Mouse (Mus musculus): ENCODE measurements around the gene Tns3. TPM values are rescaled to one million over a fixed set of nuclear protein-coding genes. Genes with fewer than 3 reads are reported as not detected.

The Tns3 gene
- total and polyA plus RNA-seq, 3 experiments: 0.22 TPM; not detected in 2

DNA sequence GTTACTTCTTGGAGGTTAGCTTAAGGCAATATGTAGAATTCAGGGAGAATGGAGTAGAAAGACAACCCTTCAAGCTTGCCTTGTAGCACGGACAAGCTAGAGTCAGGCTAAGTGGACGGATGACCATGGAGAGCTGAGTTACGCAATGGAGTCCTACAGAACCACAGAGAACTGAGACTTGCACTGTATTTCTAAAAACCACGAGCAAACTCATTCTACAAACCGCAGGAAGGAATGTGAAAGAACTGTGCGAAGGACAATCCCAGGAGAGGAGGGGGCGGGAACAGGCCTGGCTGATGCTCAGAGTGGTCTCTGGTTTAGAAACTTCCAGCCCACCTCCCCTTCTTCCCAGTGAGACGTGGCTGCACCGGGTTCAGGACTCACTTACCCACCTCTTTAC is 225.3 kb downstream of the Tns3 start:
- Histone ChIP-seq H3K4me3 (ENCODE audit: low read depth, low read length) (no peak overlapping the region), H3K36me3 (replicated peaks) (no peaks in the 10 kb centered on the region), H3K9me3 (replicated peaks) (peaks cover 6% of the 10 kb centered on the region; the same call in 1 of the 2 replicates), H3K4me1 (ENCODE audit: insufficient read depth, low read depth, low read length) (no peaks in the 10 kb centered on the region), H3K27me3 (ENCODE audit: insufficient read depth, low read length) (no peaks in the 10 kb centered on the region)
- TF ChIP-seq CTCF (IDR thresholded peaks at IDR 0.05; ENCODE audit: low read depth, low read length): no peak
- TF ChIP-seq GATA1 (IDR thresholded peaks at IDR 0.05; ENCODE audit: borderline replicate concordance, low read length): no peak
- no peak for TF ChIP-seq TAL1 (conservative IDR thresholded peaks at IDR 0.05; ENCODE audit: low read depth, low read length)
- no peak for TF ChIP-seq GATA2 (IDR thresholded peaks at IDR 0.05; ENCODE audit: borderline replicate concordance, low read depth, low read length)
- TF ChIP-seq POLR2AphosphoS5 (IDR thresholded peaks at IDR 0.05; ENCODE audit: insufficient replicate concordance, low read depth, low read length): no peak
- ATAC-seq (ENCODE audit: extremely low read depth, insufficient number of reproducible peaks, low FRiP score, poor library complexity, severe bottlenecking) (no peak), DNase-seq (ENCODE audit: low spot score) (no peak)

DNA sequence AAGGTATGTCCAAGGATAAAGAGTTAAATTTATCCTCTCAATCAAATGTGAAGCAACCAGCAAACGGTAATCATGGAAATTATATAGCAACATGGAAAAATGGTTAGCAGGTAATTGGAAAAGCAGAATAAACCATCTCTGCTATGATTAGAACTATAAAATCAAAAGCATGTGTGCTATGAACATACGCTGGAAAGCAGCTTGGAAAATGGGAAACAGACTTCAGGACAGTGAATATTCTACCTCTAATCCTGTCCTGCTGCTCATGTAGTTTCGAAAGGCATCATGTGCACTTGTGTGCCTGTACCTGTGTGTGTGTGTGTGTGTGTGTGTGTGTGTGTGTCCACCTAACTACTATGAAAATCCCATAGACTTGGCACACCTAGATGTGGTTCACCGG is 226.1 kb downstream of the Tns3 start:
- peaks cover 8% of the 10 kb centered on the region; the same call in 1 of the 2 replicates for H3K9me3 ChIP-seq (replicated peaks)
- DNase-seq (ENCODE audit: low spot score) (no peak), ATAC-seq (ENCODE audit: extremely low read depth, insufficient number of reproducible peaks, low FRiP score, poor library complexity, severe bottlenecking) (no peak)
- no peak overlapping the region for H3K4me3 ChIP-seq (ENCODE audit: low read depth, low read length)
- TF ChIP-seq GATA2 (IDR thresholded peaks at IDR 0.05; ENCODE audit: borderline replicate concordance, low read depth, low read length) (no peak), CTCF (IDR thresholded peaks at IDR 0.05; ENCODE audit: low read depth, low read length) (no peak), TAL1 (conservative IDR thresholded peaks at IDR 0.05; ENCODE audit: low read depth, low read length) (no peak), POLR2AphosphoS5 (IDR thresholded peaks at IDR 0.05; ENCODE audit: insufficient replicate concordance, low read depth, low read length) (no peak), GATA1 (IDR thresholded peaks at IDR 0.05; ENCODE audit: borderline replicate concordance, low read length) (no peak)
- no peaks in the 10 kb centered on the region for H3K36me3 ChIP-seq (replicated peaks)
- no peaks in the 10 kb centered on the region for H3K27me3 ChIP-seq (ENCODE audit: insufficient read depth, low read length)
- H3K4me1 ChIP-seq (ENCODE audit: insufficient read depth, low read depth, low read length): no peaks in the 10 kb centered on the region

DNA sequence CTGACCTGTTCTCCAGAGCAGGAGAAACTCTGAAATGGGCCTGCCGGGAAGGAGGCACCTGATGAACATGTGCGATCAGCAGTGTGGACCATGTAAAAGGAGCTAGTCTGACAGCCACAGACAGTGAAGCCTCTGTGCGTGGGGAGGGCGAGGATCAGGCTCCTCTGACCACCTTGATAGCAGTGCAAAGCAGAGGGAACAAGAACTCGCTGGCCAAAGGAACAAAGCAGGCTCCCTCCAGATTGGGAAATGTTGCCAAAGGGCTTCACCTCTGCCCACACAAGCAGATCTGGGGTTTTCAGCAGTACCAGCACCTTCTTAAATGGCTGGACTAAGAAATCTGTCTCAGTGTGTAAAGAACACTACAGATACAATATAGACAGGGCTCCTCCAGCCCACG is 229.2 kb downstream of the Tns3 start:
- Histone ChIP-seq H3K4me1 (ENCODE audit: insufficient read depth, low read depth, low read length) (no peaks in the 10 kb centered on the region), H3K4me3 (ENCODE audit: low read depth, low read length) (no peak overlapping the region), H3K9me3 (replicated peaks) (peaks cover 8% of the 10 kb centered on the region; the same call in 1 of the 2 replicates), H3K36me3 (replicated peaks) (no peaks in the 10 kb centered on the region), H3K27me3 (ENCODE audit: insufficient read depth, low read length) (no peaks in the 10 kb centered on the region)
- ATAC-seq (ENCODE audit: extremely low read depth, insufficient number of reproducible peaks, low FRiP score, poor library complexity, severe bottlenecking) (no peak), DNase-seq (ENCODE audit: low spot score) (no peak)
- TF ChIP-seq POLR2AphosphoS5 (IDR thresholded peaks at IDR 0.05; ENCODE audit: insufficient replicate concordance, low read depth, low read length) (no peak), CTCF (IDR thresholded peaks at IDR 0.05; ENCODE audit: low read depth, low read length) (no peak), GATA1 (IDR thresholded peaks at IDR 0.05; ENCODE audit: borderline replicate concordance, low read length) (no peak), GATA2 (IDR thresholded peaks at IDR 0.05; ENCODE audit: borderline replicate concordance, low read depth, low read length) (no peak), TAL1 (conservative IDR thresholded peaks at IDR 0.05; ENCODE audit: low read depth, low read length) (no peak)

DNA sequence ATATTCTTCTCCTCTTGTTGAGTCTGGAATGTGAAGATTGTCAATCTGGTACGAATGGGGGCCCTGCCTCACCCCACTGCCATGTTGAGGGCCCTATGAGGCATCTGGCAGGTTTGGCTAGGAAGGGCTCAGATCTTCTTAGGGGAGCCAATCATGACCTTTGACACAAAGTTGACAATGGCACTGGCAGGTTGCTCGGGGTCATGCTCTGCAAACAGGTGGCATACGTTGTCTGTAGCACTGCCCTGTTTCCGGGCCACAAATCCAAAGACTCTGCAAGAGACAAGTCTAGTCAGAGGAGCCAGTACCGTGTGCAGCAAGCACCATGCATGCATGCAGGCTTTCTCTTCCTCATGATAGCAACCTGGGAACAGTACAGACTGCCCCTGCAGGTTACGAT is 230.0 kb downstream of the Tns3 start:
- Histone ChIP-seq H3K4me1 (ENCODE audit: insufficient read depth, low read depth, low read length) (no peaks in the 10 kb centered on the region), H3K9me3 (replicated peaks) (peaks cover 8% of the 10 kb centered on the region; the same call in 1 of the 2 replicates), H3K36me3 (replicated peaks) (no peaks in the 10 kb centered on the region), H3K27me3 (ENCODE audit: insufficient read depth, low read length) (no peaks in the 10 kb centered on the region), H3K4me3 (ENCODE audit: low read depth, low read length) (no peak overlapping the region)
- ATAC-seq (ENCODE audit: extremely low read depth, insufficient number of reproducible peaks, low FRiP score, poor library complexity, severe bottlenecking) (no peak), DNase-seq (ENCODE audit: low spot score) (no peak)
- no peak for TF ChIP-seq GATA1 (IDR thresholded peaks at IDR 0.05; ENCODE audit: borderline replicate concordance, low read length)
- no peak for TF ChIP-seq GATA2 (IDR thresholded peaks at IDR 0.05; ENCODE audit: borderline replicate concordance, low read depth, low read length)
- no peak for TF ChIP-seq CTCF (IDR thresholded peaks at IDR 0.05; ENCODE audit: low read depth, low read length)
- TF ChIP-seq POLR2AphosphoS5 (IDR thresholded peaks at IDR 0.05; ENCODE audit: insufficient replicate concordance, low read depth, low read length): no peak
- no peak for TF ChIP-seq TAL1 (conservative IDR thresholded peaks at IDR 0.05; ENCODE audit: low read depth, low read length)

DNA sequence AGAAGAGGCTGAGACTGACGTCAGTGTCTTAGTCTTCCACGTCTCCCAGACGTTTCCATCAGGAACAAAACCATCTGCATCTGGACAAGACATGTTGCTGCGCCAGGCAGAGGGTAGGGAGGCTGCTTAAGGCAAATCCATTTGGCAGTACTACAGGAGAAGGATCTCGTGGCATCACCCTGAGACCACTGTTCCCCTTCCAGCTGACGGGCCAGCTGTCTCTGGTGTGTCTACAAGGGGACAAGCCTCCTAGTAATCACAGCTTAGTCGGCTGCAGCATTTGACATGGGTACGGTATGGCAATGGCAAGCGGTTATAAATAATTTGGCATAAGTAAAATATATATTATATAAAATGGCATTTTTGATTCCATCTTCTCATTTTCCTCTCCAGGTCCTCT is 230.9 kb downstream of the Tns3 start:
- Histone ChIP-seq H3K4me1 (ENCODE audit: insufficient read depth, low read depth, low read length) (no peaks in the 10 kb centered on the region), H3K4me3 (ENCODE audit: low read depth, low read length) (no peak overlapping the region), H3K36me3 (replicated peaks) (no peaks in the 10 kb centered on the region), H3K27me3 (ENCODE audit: insufficient read depth, low read length) (no peaks in the 10 kb centered on the region), H3K9me3 (replicated peaks) (peaks cover 8% of the 10 kb centered on the region; the same call in 1 of the 2 replicates)
- no peak for ATAC-seq (ENCODE audit: extremely low read depth, insufficient number of reproducible peaks, low FRiP score, poor library complexity, severe bottlenecking)
- no peak for DNase-seq (ENCODE audit: low spot score)
- TF ChIP-seq CTCF (IDR thresholded peaks at IDR 0.05; ENCODE audit: low read depth, low read length) (no peak), TAL1 (conservative IDR thresholded peaks at IDR 0.05; ENCODE audit: low read depth, low read length) (no peak), POLR2AphosphoS5 (IDR thresholded peaks at IDR 0.05; ENCODE audit: insufficient replicate concordance, low read depth, low read length) (no peak), GATA2 (IDR thresholded peaks at IDR 0.05; ENCODE audit: borderline replicate concordance, low read depth, low read length) (no peak), GATA1 (IDR thresholded peaks at IDR 0.05; ENCODE audit: borderline replicate concordance, low read length) (no peak)

DNA sequence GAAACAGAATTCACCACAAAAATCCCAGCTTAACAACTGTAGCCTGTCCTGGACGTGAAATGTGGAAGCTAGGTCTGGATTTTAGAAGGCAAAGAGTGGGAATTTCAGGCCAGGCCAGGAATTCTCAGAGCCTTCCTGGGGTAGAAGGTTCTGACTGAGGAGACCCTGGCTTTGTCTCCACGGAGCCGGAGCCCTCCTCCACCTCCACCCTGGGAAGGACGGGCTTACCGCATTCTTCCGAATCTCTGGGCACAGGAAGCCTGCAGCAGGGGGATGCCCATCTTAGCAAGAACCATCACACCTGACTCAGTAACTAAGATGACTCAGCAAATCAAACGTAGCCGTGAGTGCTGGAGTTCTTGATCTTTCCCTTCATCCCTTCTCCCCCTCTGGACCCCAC is 231.4 kb downstream of the Tns3 start:
- H3K4me3 ChIP-seq (ENCODE audit: low read depth, low read length): no peak overlapping the region
- TF ChIP-seq TAL1 (conservative IDR thresholded peaks at IDR 0.05; ENCODE audit: low read depth, low read length) (no peak), GATA1 (IDR thresholded peaks at IDR 0.05; ENCODE audit: borderline replicate concordance, low read length) (no peak), CTCF (IDR thresholded peaks at IDR 0.05; ENCODE audit: low read depth, low read length) (no peak), GATA2 (IDR thresholded peaks at IDR 0.05; ENCODE audit: borderline replicate concordance, low read depth, low read length) (no peak), POLR2AphosphoS5 (IDR thresholded peaks at IDR 0.05; ENCODE audit: insufficient replicate concordance, low read depth, low read length) (no peak)
- no peak for ATAC-seq (ENCODE audit: extremely low read depth, insufficient number of reproducible peaks, low FRiP score, poor library complexity, severe bottlenecking)
- H3K4me1 ChIP-seq (ENCODE audit: insufficient read depth, low read depth, low read length): no peaks in the 10 kb centered on the region
- peaks cover 8% of the 10 kb centered on the region; the same call in 1 of the 2 replicates for H3K9me3 ChIP-seq (replicated peaks)
- no peaks in the 10 kb centered on the region for H3K27me3 ChIP-seq (ENCODE audit: insufficient read depth, low read length)
- DNase-seq (ENCODE audit: low spot score): no peak
- H3K36me3 ChIP-seq (replicated peaks): no peaks in the 10 kb centered on the region

Data from G1E (cell line).